Mouse (Mus musculus) myocyte (in vitro differentiated cells): Measurements from ENCODE around the gene Isyna1. TPM values are rescaled to one million over a fixed set of nuclear protein-coding genes. Genes with fewer than 3 reads are reported as not detected.
A peak's percentile ranks its signal among the peaks of the same experiment; 100 is the strongest.

Experiments used
- H3K27me3 ChIP-seq: one replicate; pipeline ENCODE4 v1.6.1; 2011; ENCODE audit not compliant: control insufficient read depth, insufficient read depth, insufficient read length
- H3K36me3 ChIP-seq: one replicate; pipeline ENCODE4 v1.6.1; 2011; ENCODE audit not compliant: control insufficient read depth, insufficient read depth
- H3K4me2 ChIP-seq: one replicate; pipeline ENCODE4 v1.6.1; 2011; ENCODE audit warnings: low read depth, control low read depth
- H3K4me3 ChIP-seq: one replicate; pipeline ENCODE4 v1.5.1; 2011; ENCODE audit warnings: mild to moderate bottlenecking, control low read depth, moderate library complexity
- H3K79me2 ChIP-seq: one replicate; pipeline ENCODE4 v1.6.1; 2011; ENCODE audit not compliant: control insufficient read depth, insufficient read depth
- H3ac ChIP-seq: one replicate; pipeline ENCODE4 v1.6.1; 2011; ENCODE audit not compliant: control insufficient read depth, insufficient read length
- CEBPB ChIP-seq: IDR thresholded peaks from 2 replicates; pipeline ENCODE4 v1.6.1; 2011; ENCODE audit warnings: mild to moderate bottlenecking, moderate library complexity; ENCODE audit not compliant: poor library complexity, insufficient read depth, severe bottlenecking
- E2F4 ChIP-seq: IDR thresholded peaks from one replicate; pipeline ENCODE4 v1.6.1; 2011; ENCODE audit warnings: mild to moderate bottlenecking, control low read depth, moderate library complexity; ENCODE audit not compliant: insufficient read depth
- MAX ChIP-seq: IDR thresholded peaks from one replicate; pipeline ENCODE4 v1.6.1; 2011; ENCODE audit warnings: low read depth, mild to moderate bottlenecking, control low read depth
- MYOD1 ChIP-seq, 3 experiments: IDR thresholded peaks; one replicate each; pipeline ENCODE4 v1.6.1; 2011; ENCODE audit warnings: control low read depth in 2 of 3, low read depth in 2 of 3, mild to moderate bottlenecking in 2 of 3, moderate library complexity in 1 of 3; ENCODE audit not compliant: insufficient read length in 2 of 3, control insufficient read depth in 1 of 3
- MYOG ChIP-seq, 3 experiments: IDR thresholded peaks; one replicate each; pipeline ENCODE4 v1.6.1; 2011; ENCODE audit warnings: control low read depth in 2 of 3, low read depth in 2 of 3, mild to moderate bottlenecking in 2 of 3; ENCODE audit not compliant: insufficient read length in 2 of 3, control insufficient read depth in 1 of 3, insufficient read depth in 1 of 3
- POLR2A ChIP-seq: IDR thresholded peaks from one replicate; pipeline ENCODE4 v1.6.1; 2011; ENCODE audit warnings: low read depth, mild to moderate bottlenecking, control low read depth, moderate library complexity; ENCODE audit not compliant: insufficient read length
- POLR2AphosphoS2 ChIP-seq: IDR thresholded peaks from one replicate; pipeline ENCODE4 v1.6.1; 2011; ENCODE audit warnings: low read depth, control low read depth; ENCODE audit not compliant: insufficient read length
- REST ChIP-seq: IDR thresholded peaks from one replicate; pipeline ENCODE4 v1.6.1; 2011; ENCODE audit warnings: mild to moderate bottlenecking, control low read depth, moderate library complexity; ENCODE audit not compliant: insufficient read depth, insufficient read length
- SRF ChIP-seq: IDR thresholded peaks from one replicate; pipeline ENCODE4 v1.6.1; 2011; ENCODE audit warnings: low read depth; ENCODE audit not compliant: control insufficient read depth, insufficient read length
- TCF12 ChIP-seq: IDR thresholded peaks from one replicate; pipeline ENCODE4 v1.6.1; 2011; ENCODE audit warnings: mild to moderate bottlenecking, control low read depth; ENCODE audit not compliant: poor library complexity, insufficient read depth, severe bottlenecking
- TCF3 ChIP-seq: IDR thresholded peaks from one replicate; pipeline ENCODE4 v1.6.1; 2011; ENCODE audit warnings: low read depth, control low read depth; ENCODE audit not compliant: insufficient read length
- USF1 ChIP-seq: IDR thresholded peaks from one replicate; pipeline ENCODE4 v1.6.1; 2011; ENCODE audit warnings: low read depth, mild to moderate bottlenecking, control low read depth, moderate library complexity
- polyA plus RNA-seq: library from polyadenylated mRNA; unstranded; fragments of >200 nt; fragmentation: generic; extraction: Trizol; gene quantifications from one replicate; pipeline ENCODE4 v1.2.1, GENCODE M21; 2012; ENCODE audit warnings: missing spikeins

The Isyna1 gene
- polyA plus RNA-seq, 1 experiment, result 40.4 TPM

DNA sequence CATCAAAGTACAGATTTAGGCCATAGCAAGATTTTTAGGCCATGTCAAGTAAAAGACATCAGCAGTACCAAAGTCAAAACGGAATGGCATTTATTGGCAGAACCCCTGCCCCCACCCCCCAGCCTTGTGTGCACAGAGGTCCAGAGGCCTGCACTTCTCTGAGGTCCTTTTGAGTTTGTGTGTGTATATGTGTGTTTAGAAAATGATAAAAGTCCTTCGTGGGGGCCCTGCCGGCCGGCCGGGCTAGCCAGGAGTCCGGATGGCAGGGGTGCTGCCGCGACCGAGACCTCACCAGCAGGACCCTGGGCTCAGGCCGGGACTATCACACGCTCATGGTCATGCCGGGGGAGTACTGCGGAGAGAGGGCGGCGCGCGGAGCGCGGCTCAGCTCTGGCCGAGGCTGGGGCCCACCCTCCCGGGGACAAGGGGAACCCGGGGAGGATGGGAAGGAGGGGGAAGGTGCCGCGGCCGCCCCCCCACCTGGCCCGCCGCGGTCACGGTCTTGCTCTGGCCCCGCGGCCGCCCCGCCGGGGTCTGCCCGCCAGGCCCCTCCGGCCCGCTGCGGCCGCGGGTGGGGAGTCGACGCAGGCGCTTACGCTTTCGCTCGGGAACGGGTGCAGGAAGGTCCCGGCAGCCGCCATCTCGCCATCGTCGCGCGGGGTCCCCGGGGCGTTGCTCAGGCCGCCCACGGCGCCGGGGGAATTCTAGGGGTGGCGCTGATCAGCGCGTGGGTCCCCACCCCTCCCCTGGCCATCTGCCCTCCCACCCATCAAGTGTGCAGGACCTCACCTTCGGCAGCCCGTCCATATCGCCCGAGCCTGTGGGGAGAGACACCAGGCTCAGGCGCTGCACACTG lies 3.5 kb downstream of the Isyna1 start:
- Histone ChIP-seq H3K36me3 (no peaks in the 10 kb centered on the region), H3K4me3 (no peak overlapping the region)

GRCm38 (mm10) chr8:70598283-70598682 lies 4.1 kb downstream of the Isyna1 start:
- Histone ChIP-seq H3K27me3 (no peaks in the 10 kb centered on the region), H3K4me2 (no peak overlapping the region), H3ac (no peak overlapping the region), H3K79me2 (no peaks in the 10 kb centered on the region), H3K36me3 (no peaks in the 10 kb centered on the region), H3K4me3 (no peak overlapping the region)
- TF ChIP-seq POLR2A, result no peak
- no peak for TF ChIP-seq MYOD1 (IDR thresholded peaks at IDR 0.05; ENCODE audit: control insufficient read depth in 1 of 3, insufficient read length in 2 of 3, low read depth in 2 of 3)
- no peak for TF ChIP-seq USF1
- TF ChIP-seq TCF3, result no peak
- TF ChIP-seq SRF, result no peak
- no peak for TF ChIP-seq MAX
- no peak for TF ChIP-seq REST
- TF ChIP-seq CEBPB, result no peak
- no peak for TF ChIP-seq MYOG (IDR thresholded peaks at IDR 0.05; ENCODE audit: control insufficient read depth in 1 of 3, insufficient read depth in 1 of 3, insufficient read length in 2 of 3, low read depth in 2 of 3)

More for the DNA sequence above, 3.5 kb downstream of the Isyna1 start:
- no peaks in the 10 kb centered on the region for H3K79me2 ChIP-seq
- no peak overlapping the region for H3K4me2 ChIP-seq
- no peaks in the 10 kb centered on the region for H3K27me3 ChIP-seq
- TF ChIP-seq TCF12 (no peak), E2F4 (no peak), MAX (no peak), POLR2AphosphoS2 (no peak), REST (no peak), MYOG (IDR thresholded peaks at IDR 0.05; ENCODE audit: control insufficient read depth in 1 of 3, insufficient read depth in 1 of 3, insufficient read length in 2 of 3, low read depth in 2 of 3) (no peak), USF1 (no peak)
- no peak overlapping the region for H3ac ChIP-seq

- no peaks in the 10 kb centered on the region for H3K79me2 ChIP-seq
- TF ChIP-seq CEBPB (no peak), MYOD1 (IDR thresholded peaks at IDR 0.05; ENCODE audit: control insufficient read depth in 1 of 3, insufficient read length in 2 of 3, low read depth in 2 of 3) (peak in 2 of 3 experiments; percentile 16 to 48)
- H3K36me3 ChIP-seq, result no peaks in the 10 kb centered on the region
- H3K4me3 ChIP-seq, result no peak overlapping the region
- H3ac ChIP-seq, result no peak overlapping the region
- H3K27me3 ChIP-seq, result no peaks in the 10 kb centered on the region
- no peak overlapping the region for H3K4me2 ChIP-seq
Measured at GRCm38 (mm10) chr8:70598722-70599121, 4.5 kb downstream of the Isyna1 start.

- Histone ChIP-seq H3K36me3 (no peaks in the 10 kb centered on the region), H3K79me2 (no peaks in the 10 kb centered on the region), H3K4me3 (no peak overlapping the region), H3K4me2 (no peak overlapping the region), H3ac (no peak overlapping the region), H3K27me3 (no peaks in the 10 kb centered on the region)
- TF ChIP-seq TCF3 (no peak), SRF (no peak), TCF12 (no peak), POLR2A (no peak), MYOD1 (IDR thresholded peaks at IDR 0.05; ENCODE audit: control insufficient read depth in 1 of 3, insufficient read length in 2 of 3, low read depth in 2 of 3) (no peak), MAX (no peak), CEBPB (no peak), USF1 (no peak), REST (no peak), E2F4 (no peak), POLR2AphosphoS2 (no peak), MYOG (IDR thresholded peaks at IDR 0.05; ENCODE audit: control insufficient read depth in 1 of 3, insufficient read depth in 1 of 3, insufficient read length in 2 of 3, low read depth in 2 of 3) (no peak)
Measured at GRCm38 (mm10) chr8:70599507-70600290, 5.5 kb downstream of the Isyna1 start.
